ENCODE assay signal across 8 mouse cellular contexts in genomic region chr13:55486029-55486794, GRCm38 (mm10). TPM values are rescaled to one million over a fixed set of nuclear protein-coding genes. Genes with fewer than 3 reads are reported as not detected.
DNase-seq lines count a peak whose midpoint lies in the region; ATAC-seq lines count a peak whose summit lies in the region.

No protein-coding gene starts in this region.

- no peak overlapping the region for H3K27ac ChIP-seq in kidney, embryonic 14.5 days (ENCODE audit: low read depth, low read length)
- no peak overlapping the region for H3K27ac ChIP-seq in liver, embryonic 13.5 days

- peaks cover 39% of the 10 kb centered on the region for H3K4me1 ChIP-seq in kidney, embryonic 14.5 days (ENCODE audit: control insufficient read depth, insufficient read depth, low read length)
- peaks cover 14% of the 10 kb centered on the region for H3K4me1 ChIP-seq in liver, embryonic 13.5 days (replicated peaks)

- H3K36me3 ChIP-seq in kidney, embryonic 14.5 days (ENCODE audit: control insufficient read depth, insufficient read depth, low read length), result peaks cover 14% of the 10 kb centered on the region
- peaks cover 5% of the 10 kb centered on the region for H3K36me3 ChIP-seq in liver, embryonic 13.5 days

- peak overlapping the region; percentile 90; the same call in 1 of the 2 replicates for H3K9ac ChIP-seq in kidney, embryonic 14.5 days (ENCODE audit: low read depth, low read length)
- no peak overlapping the region for H3K9ac ChIP-seq in liver, embryonic 13.5 days

- H3K4me2 ChIP-seq in kidney, embryonic 14.5 days (replicated peaks; ENCODE audit: low read depth, low read length), result peak overlapping the region; percentile 93
- H3K4me2 ChIP-seq in liver, embryonic 13.5 days, result peak overlapping the region; percentile 65

- H3K4me3 ChIP-seq in kidney, embryonic 14.5 days (ENCODE audit: low read length), result peak overlapping the region; percentile 86
- H3K4me3 ChIP-seq in liver, embryonic 13.5 days (replicated peaks), result peak overlapping the region; percentile 59

- H3K27me3 ChIP-seq in kidney, embryonic 14.5 days (ENCODE audit: control insufficient read depth, insufficient read depth, low read length), result no peaks in the 10 kb centered on the region
- H3K27me3 ChIP-seq in liver, embryonic 13.5 days, result peaks cover 82% of the 10 kb centered on the region

- DNase-seq in kidney, postnatal 14 days, result no peak
- DNase-seq in brain, adult 2 months (ENCODE audit: low read depth, low spot score), result peak; percentile 54
- peak; percentile 47 for DNase-seq in gastrocnemius, postnatal 25 days
- DNase-seq in liver, embryonic 13.5 days, result no peak
- no peak for DNase-seq in spleen, postnatal 36 days (ENCODE audit: low spot score in 2 of 2)
- DNase-seq in spleen, postnatal 10 days (ENCODE audit: low spot score in 2 of 2), result no peak
- DNase-seq in right cerebral cortex, postnatal 14 days, result no peak

- 0 out of 2 replicates have a peak, but pooled peaks have one; percentile 14 for ATAC-seq in kidney, embryonic 14.5 days (ENCODE audit: low FRiP score, low TSS enrichment)
- no peak for ATAC-seq in liver, embryonic 13.5 days (ENCODE audit: low read depth)

- no peaks in the 10 kb centered on the region for H3K9me3 ChIP-seq in kidney, embryonic 14.5 days (ENCODE audit: control insufficient read depth, low read length)
- no peaks in the 10 kb centered on the region for H3K9me3 ChIP-seq in liver, embryonic 13.5 days (replicated peaks)

- 32% methylated on average over 14 of the region's 14 CpGs for WGBS in kidney, embryonic 14.5 days
- WGBS in liver, embryonic 13.5 days (ENCODE audit: insufficient replicate concordance), result 51% methylated on average over 14 of the region's 14 CpGs

RNA-seq across cellular contexts. Expression of gene Dbn1, which starts 1.7 kb away (rescaled TPM):
- 118 and 164 TPM in 2 replicates for polyA plus RNA-seq in kidney, embryonic 14.5 days (2014; fragmentation: Nextera tagmentation; extraction: Ambion mirVana)
- total RNA-seq in gastrocnemius, postnatal 25 days (2021), result 10 to 100 TPM; 10.3 to 16.1 TPM
- polyA plus RNA-seq in liver, embryonic 13.5 days (2015; fragmentation: Nextera tagmentation; extraction: Ambion mirVana), result 11.5 and 12.3 TPM in 2 replicates

RNA-seq across cellular contexts. Expression of gene Prr7, which starts 22.1 kb away (rescaled TPM):
- polyA plus RNA-seq in kidney, embryonic 14.5 days (2014; fragmentation: Nextera tagmentation; extraction: Ambion mirVana), result 0.77 and 3.4 TPM in 2 replicates
- total RNA-seq in gastrocnemius, postnatal 25 days (2021), result under 1 TPM; 0.51 to 0.79 TPM
- not detected in 2 replicates for polyA plus RNA-seq in liver, embryonic 13.5 days (2015; fragmentation: Nextera tagmentation; extraction: Ambion mirVana)

RNA-seq across cellular contexts. Expression of gene Pdlim7, which starts 27.3 kb away (rescaled TPM):
- polyA plus RNA-seq in kidney, embryonic 14.5 days (2014; fragmentation: Nextera tagmentation; extraction: Ambion mirVana), result 136 and 141 TPM in 2 replicates
- 100 to 1,000 TPM; 544 to 627 TPM for total RNA-seq in gastrocnemius, postnatal 25 days (2021)
- 27.5 and 28.8 TPM in 2 replicates for polyA plus RNA-seq in liver, embryonic 13.5 days (2015; fragmentation: Nextera tagmentation; extraction: Ambion mirVana)

RNA-seq across cellular contexts. Expression of gene Grk6, which starts 41.3 kb away (rescaled TPM):
- 38.9 and 59.3 TPM in 2 replicates for polyA plus RNA-seq in kidney, embryonic 14.5 days (2014; fragmentation: Nextera tagmentation; extraction: Ambion mirVana)
- total RNA-seq in gastrocnemius, postnatal 25 days (2021), result 10 to 100 TPM in 1 of 2 experiments, 1 to 10 TPM in 1; 9.3 to 10.2 TPM
- polyA plus RNA-seq in liver, embryonic 13.5 days (2015; fragmentation: Nextera tagmentation; extraction: Ambion mirVana), result 23.7 and 25.2 TPM in 2 replicates

RNA-seq across cellular contexts. Expression of gene Dok3, which starts 42.9 kb away (rescaled TPM):
- 1.9 and 2.2 TPM in 2 replicates for polyA plus RNA-seq in kidney, embryonic 14.5 days (2014; fragmentation: Nextera tagmentation; extraction: Ambion mirVana)
- 1 to 10 TPM in 1 of 2 experiments, under 1 TPM in 1; 1.00 to 1.0 TPM for total RNA-seq in gastrocnemius, postnatal 25 days (2021)
- 3.4 and 3.8 TPM in 2 replicates for polyA plus RNA-seq in liver, embryonic 13.5 days (2015; fragmentation: Nextera tagmentation; extraction: Ambion mirVana)

Comparison
In these comparisons a context has a peak if more than half of its experiments do, and no peak if none do; other contexts are left out.
1. DNase-seq: peak in brain, adult 2 months (single experiment) and gastrocnemius, postnatal 25 days (single experiment); none in kidney, postnatal 14 days (single experiment), liver, embryonic 13.5 days (single experiment), spleen, postnatal 36 days (0 of 2), spleen, postnatal 10 days (0 of 2) and right cerebral cortex, postnatal 14 days (single experiment).